Mouse (Mus musculus) large intestine, adult 2 months (tissue): ENCODE data around the gene Kif27. TPM values are rescaled to one million over a fixed set of nuclear protein-coding genes. Genes with fewer than 3 reads are reported as not detected.
"Not testable (repeated sequence)": the region's sequence is repeated elsewhere in the genome, so short reads cannot be mapped to it uniquely, and the experiment has no call there.

Experiments used
- DNase-seq: peaks from one replicate; pipeline ENCODE4 v3.0.0-alpha.2; 2012; ENCODE audit warnings: low read depth, low spot score
- WGBS: fragments of 180-500 bp; shearing (Covaris S2); methylation state at CpG from one replicate; pipeline ENCODE4 v1.1.7; 2018; 5-methylcytosine and 5-hydroxymethylcytosine counted together
- polyA plus RNA-seq: library from polyadenylated mRNA; depleted of rRNA; stranded (reverse); fragments of >200 nt; gene quantifications from 2 replicates; pipeline ENCODE4 v1.2.3, GENCODE M21; 2012; rRNA removed

The Kif27 gene
- polyA plus RNA-seq, result 0.14 and 0.53 TPM in 2 replicates

DNA sequence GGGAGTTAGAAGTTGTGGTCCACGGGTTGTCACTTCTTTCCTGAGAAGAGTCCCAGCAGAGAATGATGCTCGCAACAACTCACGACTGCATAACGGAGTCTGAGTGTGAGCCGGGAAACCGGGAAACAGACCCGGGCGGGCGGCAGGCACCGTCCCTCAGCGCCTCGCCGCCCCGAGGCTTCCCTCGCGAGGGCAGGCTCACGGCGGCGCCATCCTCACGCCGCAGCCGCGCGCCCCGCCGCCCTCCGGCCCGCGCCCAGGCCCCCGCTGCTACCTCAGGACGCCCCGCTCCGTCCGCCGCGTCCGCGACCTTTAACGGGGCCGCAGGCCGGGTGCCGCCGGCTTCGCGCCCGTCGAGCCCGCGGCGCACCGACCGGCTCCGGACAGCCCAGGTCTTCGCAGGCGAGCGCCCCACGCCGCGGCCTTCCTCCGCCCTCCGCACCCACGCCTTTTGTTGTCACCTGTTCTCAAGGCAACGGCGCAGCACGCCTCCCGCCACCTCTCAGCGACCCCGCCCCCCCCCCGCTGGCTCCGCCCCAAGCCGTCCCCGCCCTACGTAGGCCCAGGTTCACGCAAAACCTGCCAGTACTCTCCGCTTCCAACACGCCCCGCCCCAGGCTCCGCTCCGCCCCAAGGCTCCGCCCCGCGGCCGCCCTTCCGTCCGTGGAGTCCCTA, at the start of gene Kif27:
TSS of gene Kif27 (minus strand) at position 494 of the 675 bp plus-strand sequence.
- WGBS, result under 1% methylated on average over 79 of the region's 85 CpGs
- DNase-seq, result peak; percentile 80

GRCm38 (mm10) chr13:58403243-58403642, 44.3 kb upstream of the Kif27 start, which contains the start of gene Hnrnpk:
Hnrnpk (minus strand) TSS chr13:58403343.
- not testable (repeated sequence) for DNase-seq
- 4% methylated on average over 17 of the region's 17 CpGs for WGBS

DNA sequence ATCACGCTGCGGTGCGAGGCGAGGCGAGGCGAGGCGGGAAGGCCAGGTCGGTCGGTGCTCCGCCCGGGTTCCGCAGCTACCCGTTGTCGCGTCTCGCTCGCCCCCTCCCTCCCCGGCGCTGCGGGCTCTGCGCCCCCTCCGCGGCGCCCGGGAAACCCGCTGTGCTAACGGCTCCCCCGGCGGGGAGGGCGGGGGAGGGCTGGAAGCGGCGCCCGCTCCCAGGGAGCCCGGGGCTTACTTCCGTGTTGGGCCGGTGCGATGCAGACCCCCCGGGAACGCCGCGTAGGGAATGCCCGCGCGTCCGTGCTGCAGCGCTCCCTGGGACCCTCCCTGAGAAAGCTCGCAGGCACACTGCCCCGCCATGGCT, 43.8 kb upstream of the Kif27 start:
- DNase-seq, result no peak
- WGBS, result under 1% methylated on average over 46 of the region's 48 CpGs

GRCm38 (mm10) chr13:58402003-58402743, 43.3 kb upstream of the Kif27 start, which contains the start of gene Rmi1:
Rmi1 (plus strand) TSS chr13:58402248.
- WGBS, result under 1% methylated on average over 91 of the region's 91 CpGs
- DNase-seq, result no peak

DNA sequence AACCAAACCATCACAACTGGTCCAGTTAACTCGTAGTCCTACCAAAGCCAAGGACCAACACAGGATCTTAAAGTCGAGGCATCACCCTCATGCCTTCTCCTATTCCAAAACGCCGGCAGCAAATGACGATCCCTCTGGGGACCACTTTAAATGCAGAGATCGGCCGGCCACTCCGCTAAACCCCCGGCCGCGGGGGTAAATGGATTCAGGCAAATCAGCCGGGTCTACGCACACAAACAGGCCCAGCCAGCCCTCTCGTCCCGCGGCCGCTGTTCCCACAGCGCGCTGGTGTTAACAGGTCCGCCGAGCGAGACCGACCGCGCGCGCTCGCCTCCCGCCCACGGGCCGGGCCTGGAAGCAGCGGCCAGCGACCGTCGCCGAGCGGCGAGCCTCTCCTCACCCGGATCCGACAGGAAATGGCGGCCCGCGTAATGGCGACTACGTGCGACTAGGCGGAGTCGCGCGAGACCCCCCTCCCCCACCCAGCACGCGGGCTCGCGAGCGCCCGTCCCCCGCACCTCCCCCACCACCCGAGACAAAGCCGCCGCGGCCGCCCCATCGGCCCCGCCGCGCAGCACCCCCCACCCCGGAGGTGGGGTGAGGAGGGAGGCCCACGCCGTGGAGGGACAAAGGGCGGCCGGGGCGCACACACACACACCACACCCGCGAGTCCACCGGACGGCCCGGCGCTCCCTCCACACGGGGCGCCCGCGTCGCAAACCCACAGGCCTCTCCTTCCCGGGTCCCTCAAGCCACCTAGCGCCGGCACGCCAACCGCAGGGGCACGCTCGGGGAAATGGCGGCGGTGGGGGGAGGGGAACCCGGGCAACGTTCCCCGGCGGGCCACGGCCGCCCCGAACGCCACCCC, 42.4 kb upstream of the Kif27 start:
- no peak for DNase-seq
- WGBS, result under 1% methylated on average over 90 of the region's 100 CpGs

DNA sequence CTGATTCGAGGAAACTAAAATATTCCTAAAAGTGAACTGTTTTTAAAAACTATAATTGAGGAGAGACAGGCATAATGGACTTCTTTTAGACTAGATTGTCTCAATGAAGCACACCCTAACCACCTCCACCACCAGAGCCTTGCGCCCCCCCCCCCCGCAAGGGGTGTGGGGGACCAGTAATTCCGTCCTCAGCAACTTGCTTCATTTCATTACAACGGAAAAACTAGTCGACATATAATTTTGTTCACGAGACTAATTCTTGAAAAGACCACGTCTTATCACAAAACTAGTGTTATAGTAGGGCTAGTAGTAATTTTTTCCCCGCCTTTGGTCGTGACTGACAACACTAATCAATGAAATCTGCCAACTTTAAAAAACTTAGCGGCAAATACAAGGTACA, 41.7 kb upstream of the Kif27 start:
- under 1% methylated on average over 11 of the region's 11 CpGs for WGBS
- DNase-seq, result no peak

DNA sequence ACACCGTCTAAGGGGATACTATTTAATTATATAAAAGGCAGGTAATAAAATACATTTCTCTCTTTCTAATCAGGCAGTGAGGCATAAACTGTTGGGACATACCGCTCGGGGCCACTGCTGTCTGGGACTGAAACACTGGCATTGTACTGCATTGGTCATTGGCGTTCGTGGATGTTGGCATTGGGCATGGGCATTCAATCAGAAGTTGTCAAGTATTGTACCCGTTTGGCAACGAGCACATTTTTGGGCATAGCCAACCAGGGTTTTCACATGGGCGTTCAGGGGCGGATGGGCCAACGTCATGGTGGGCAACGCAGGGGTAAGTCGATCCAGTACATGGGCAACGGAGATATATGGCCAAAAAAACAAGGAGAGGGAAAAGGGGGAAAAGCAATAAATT, 38.7 kb upstream of the Kif27 start:
- 80% methylated on average over 13 of the region's 13 CpGs for WGBS
- no peak for DNase-seq

GRCm38 (mm10) chr13:58394392-58394791, 35.5 kb upstream of the Kif27 start:
- DNase-seq, result not testable (repeated sequence)
- WGBS, result 66% methylated on average over 11 of the region's 11 CpGs

GRCm38 (mm10) chr13:58389324-58389951, 30.5 kb upstream of the Kif27 start:
- no peak for DNase-seq
- 82% methylated on average over 2 of the region's 2 CpGs for WGBS

DNA sequence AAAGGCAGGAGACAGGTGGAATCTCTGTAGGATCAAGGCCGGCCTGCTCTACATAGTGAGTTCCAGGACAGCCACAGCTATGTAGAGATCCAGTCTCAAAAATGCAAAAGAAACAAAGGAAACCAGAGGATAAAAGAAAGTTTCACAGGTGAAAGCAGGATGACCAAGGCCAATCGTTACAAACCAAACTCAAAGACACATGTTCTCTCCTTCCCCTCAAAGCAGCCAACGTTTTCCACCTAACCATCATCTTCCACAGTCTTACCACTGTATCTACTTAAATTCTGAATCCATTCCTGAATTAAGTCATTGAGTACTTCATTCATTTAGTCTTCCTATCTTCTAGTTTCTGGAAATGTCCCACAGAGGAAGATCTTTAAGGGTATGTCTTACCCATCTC, 29.5 kb upstream of the Kif27 start:
- 37% methylated on average over 3 of the region's 3 CpGs for WGBS
- DNase-seq, result no peak

DNA sequence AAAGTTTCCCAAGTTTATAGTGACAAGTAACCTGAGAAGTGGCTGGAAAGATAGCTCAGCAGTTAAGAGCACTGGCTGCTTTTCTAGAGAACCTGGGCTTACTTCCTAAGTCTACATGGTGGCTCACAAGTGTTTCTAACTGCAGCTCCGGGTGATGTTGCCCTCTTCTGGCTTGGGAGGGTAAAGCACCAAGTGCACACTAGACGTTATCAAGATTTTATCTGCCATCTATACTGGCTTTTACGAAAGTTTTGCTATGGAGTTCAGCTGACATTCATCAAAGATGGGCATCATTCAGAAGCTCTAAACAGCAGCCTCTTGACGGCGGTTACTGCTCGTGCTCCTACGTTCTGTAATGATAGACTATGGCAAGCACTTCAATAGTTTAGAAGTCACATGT, 29.0 kb upstream of the Kif27 start:
- DNase-seq, result no peak

DNA sequence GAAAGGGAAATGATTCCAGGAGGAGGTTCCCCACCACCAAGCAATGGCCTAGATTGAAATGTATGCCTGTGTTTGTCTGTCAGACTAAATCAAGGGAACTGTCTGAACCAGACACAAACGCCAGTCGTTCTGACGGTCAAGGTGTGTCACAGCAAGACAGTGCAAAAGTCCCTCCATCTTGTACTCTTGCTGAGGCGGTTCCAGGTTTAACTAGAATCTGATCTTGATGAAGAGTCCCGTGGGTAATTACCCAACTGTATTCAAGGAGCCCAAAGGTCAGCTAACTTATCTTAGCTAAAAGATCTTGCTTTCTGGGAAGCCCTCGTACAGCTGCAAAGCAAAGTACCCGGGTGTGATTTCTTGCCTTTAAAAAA, 26.6 kb upstream of the Kif27 start:
- DNase-seq, result no peak

More for the DNA sequence above, 29.0 kb upstream of the Kif27 start:
- 9% methylated on average over 7 of the region's 7 CpGs for WGBS

GRCm38 (mm10) chr13:58384779-58385546, 26.0 kb upstream of the Kif27 start, which contains the start of gene 2210016F16Rik:
2210016F16Rik (minus strand) TSS chr13:58385225.
- 1% methylated on average over 80 of the region's 80 CpGs for WGBS
- no peak for DNase-seq

More for the DNA sequence above, 26.6 kb upstream of the Kif27 start:
- WGBS, result 43% methylated on average over 7 of the region's 7 CpGs

DNA sequence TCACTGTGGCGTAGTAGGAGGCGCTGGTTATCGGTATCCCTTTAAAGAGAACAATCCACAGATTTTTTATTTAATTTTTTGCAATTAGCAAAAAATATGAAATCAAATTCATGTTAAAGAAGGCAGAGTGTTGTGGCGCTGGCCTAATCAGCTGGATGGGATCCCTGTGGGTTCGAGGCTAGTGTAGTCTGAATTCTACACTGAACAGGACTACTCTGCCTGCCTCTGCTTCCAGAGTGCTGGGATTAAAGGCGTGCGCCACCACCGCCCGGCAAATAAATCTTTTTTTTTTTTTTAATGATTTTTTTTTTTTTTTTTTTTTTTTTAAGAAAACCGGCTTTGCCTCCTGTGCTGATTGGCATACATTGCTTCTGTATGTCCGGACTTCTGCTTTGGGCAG, 25.4 kb upstream of the Kif27 start:
- 32% methylated on average over 11 of the region's 11 CpGs for WGBS
- DNase-seq, result no peak

DNA sequence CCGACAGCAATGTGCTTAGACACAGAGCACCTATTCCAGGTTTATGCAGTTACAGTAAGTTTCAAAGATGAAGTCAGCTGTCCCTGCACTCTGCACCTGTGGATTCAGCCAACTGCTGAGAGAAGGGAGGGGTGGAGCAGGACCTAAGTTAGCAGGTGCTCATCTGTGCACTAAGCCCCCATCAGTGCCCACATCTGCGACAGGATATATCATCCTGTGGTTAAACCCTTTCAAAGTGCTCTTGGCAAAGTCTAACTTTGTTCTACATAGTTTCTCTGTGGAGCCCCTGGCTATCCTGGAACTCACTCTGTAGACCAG, 14.2 kb upstream of the Kif27 start:
- 61% methylated on average over 2 of the region's 2 CpGs for WGBS
- no peak for DNase-seq

GRCm38 (mm10) chr13:58372278-58373152, 13.6 kb upstream of the Kif27 start:
- no peak for DNase-seq
- WGBS, result 28% methylated on average over 5 of the region's 5 CpGs

DNA sequence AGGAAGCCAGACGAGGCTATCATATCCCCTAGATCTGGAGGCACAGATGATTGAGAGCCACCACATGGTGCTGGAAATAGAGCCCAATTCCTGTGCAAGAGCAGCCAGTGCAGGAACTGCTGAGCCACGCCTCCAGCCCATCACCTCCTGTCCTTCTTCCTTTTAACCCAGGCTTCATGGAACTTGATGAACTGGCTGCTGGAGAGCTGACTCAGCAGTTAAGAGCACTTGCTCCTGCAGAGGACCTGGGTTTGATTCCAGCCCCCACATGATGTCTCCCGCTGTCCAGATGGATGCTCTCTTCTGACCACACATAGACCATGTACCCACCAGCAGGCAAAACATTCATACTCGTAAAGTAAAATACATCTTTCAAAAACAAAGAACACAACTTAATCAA, 9.9 kb upstream of the Kif27 start:
- WGBS, result 78% methylated on average over 4 of the region's 4 CpGs
- no peak for DNase-seq

GRCm38 (mm10) chr13:58367641-58368040, 8.7 kb upstream of the Kif27 start:
- DNase-seq, result no peak
- 62% methylated on average over 1 of the region's 1 CpGs for WGBS
